Mouse (Mus musculus): ENCODE results near the gene Tbc1d24. TPM values are rescaled to one million over a fixed set of nuclear protein-coding genes. Genes with fewer than 3 reads are reported as not detected.
"Not testable (repeated sequence)": the region's sequence is repeated elsewhere in the genome, so short reads cannot be mapped to it uniquely, and the experiment has no call there.

Tbc1d24 gene
- polyA plus RNA-seq, 1 experiment from 2014 or later = 5.3 TPM

- no peak for DNase-seq (ENCODE audit: low spot score)
- Histone ChIP-seq H3K4me1 (no peaks in the 10 kb centered on the region), H3K27ac (replicated peaks) (no peak overlapping the region), H3K9me3 (replicated peaks) (no peaks in the 10 kb centered on the region), H3K4me3 (no peak overlapping the region), H3K27me3 (ENCODE audit: low read depth, poor library complexity, severe bottlenecking) (no peaks in the 10 kb centered on the region), H3K36me3 (no peaks in the 10 kb centered on the region)
- 91% methylated on average over 3 of the region's 3 CpGs for WGBS
Observed at GRCm38 (mm10) chr17:24131570-24131969, 73.8 kb downstream of the Tbc1d24 start.

DNA sequence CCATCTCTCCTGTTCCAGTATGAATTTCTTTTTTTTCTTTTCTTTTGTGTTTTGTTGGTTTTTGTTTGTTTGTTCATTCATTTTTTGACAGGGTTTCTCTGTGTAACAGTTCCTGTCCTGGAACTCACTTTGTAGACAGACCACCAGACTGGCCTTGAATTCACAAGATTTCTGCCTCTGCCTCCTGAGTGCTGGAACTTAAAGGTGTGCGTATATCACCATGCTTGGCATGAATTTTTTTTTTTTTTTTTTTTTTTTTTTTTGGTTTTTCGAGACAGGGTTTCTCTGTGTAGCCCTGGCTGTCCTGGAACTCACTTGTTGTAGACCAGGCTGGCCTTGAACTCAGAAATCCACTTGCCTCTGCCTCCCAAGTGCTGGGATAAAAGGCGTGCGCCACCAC is 76.1 kb downstream of the Tbc1d24 start:
- H3K9me3 ChIP-seq (replicated peaks); DNase-seq (ENCODE audit: low spot score); H3K27me3 ChIP-seq (ENCODE audit: low read depth, poor library complexity, severe bottlenecking); H3K4me1 ChIP-seq; H3K4me3 ChIP-seq; H3K36me3 ChIP-seq; H3K27ac ChIP-seq (replicated peaks): not testable (repeated sequence)
- WGBS = 88% methylated on average over 4 of the region's 4 CpGs

DNA sequence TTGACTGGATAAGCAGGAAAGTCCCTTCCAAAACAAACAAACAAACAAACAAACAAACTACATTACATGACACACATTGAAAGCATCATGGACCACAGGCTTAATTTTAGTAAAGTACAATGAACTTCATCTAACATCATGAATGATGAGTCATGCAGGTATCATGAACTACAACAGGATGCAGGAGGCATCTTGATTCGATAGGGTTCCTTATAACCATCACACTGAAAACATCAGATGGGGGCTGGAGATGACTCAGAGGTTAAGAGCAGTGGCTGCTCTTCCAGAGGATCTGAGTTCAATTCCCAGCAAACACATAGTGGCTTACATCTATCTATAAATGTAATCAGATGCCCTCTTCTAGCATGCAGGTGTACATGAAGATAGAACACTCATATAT is 77.8 kb downstream of the Tbc1d24 start:
- WGBS = 81% methylated on average over 1 of the region's 1 CpGs
- DNase-seq (ENCODE audit: low spot score) = no peak
- H3K4me1 ChIP-seq = no peaks in the 10 kb centered on the region
- no peak overlapping the region for H3K4me3 ChIP-seq
- H3K36me3 ChIP-seq = no peaks in the 10 kb centered on the region
- no peaks in the 10 kb centered on the region for H3K9me3 ChIP-seq (replicated peaks)
- H3K27ac ChIP-seq (replicated peaks) = no peak overlapping the region
- H3K27me3 ChIP-seq (ENCODE audit: low read depth, poor library complexity, severe bottlenecking) = no peaks in the 10 kb centered on the region

GRCm38 (mm10) chr17:24126801-24127200 is 78.6 kb downstream of the Tbc1d24 start:
- WGBS = 78% methylated on average over 3 of the region's 3 CpGs
- H3K4me3 ChIP-seq = no peak overlapping the region
- no peaks in the 10 kb centered on the region for H3K27me3 ChIP-seq (ENCODE audit: low read depth, poor library complexity, severe bottlenecking)
- no peak for DNase-seq (ENCODE audit: low spot score)
- H3K27ac ChIP-seq (replicated peaks) = no peak overlapping the region
- no peaks in the 10 kb centered on the region for H3K4me1 ChIP-seq
- no peaks in the 10 kb centered on the region for H3K9me3 ChIP-seq (replicated peaks)
- 0 out of 2 replicates have a peak, but pooled peaks cover 1% of the 10 kb centered on the region for H3K36me3 ChIP-seq

Small RNA genes within 50 kb of the gene (microRNA-seq; reads per million reads assigned to microRNA genes)
- 1.5 reads per million for gene Mir5134
- 1.2 reads per million for gene Mir6965

Other genes starting within 250 kb of the Tbc1d24 start
- not detected in 2 replicates for gene Prss30, start 225.0 kb downstream of the Tbc1d24 start, polyA plus RNA-seq (2016; fragmentation: Nextera tagmentation; extraction: Ambion mirVana)
- gene Prss22, start 207.5 kb downstream of the Tbc1d24 start, polyA plus RNA-seq (2016; fragmentation: Nextera tagmentation; extraction: Ambion mirVana) = 0.26 TPM in 2 replicates
- 0.10 TPM in 1 of 2 replicates, not detected in the other for gene Prss27, start 167.4 kb downstream of the Tbc1d24 start, polyA plus RNA-seq (2016; fragmentation: Nextera tagmentation; extraction: Ambion mirVana)
- gene Kctd5, start 132.1 kb downstream of the Tbc1d24 start, polyA plus RNA-seq (2016; fragmentation: Nextera tagmentation; extraction: Ambion mirVana) = 91.1 and 91.5 TPM in 2 replicates
- gene Pdpk1, start 54.6 kb downstream of the Tbc1d24 start, polyA plus RNA-seq (2016; fragmentation: Nextera tagmentation; extraction: Ambion mirVana) = 31.5 and 37.9 TPM in 2 replicates
- gene Amdhd2, start 41.8 kb downstream of the Tbc1d24 start, polyA plus RNA-seq (2016; fragmentation: Nextera tagmentation; extraction: Ambion mirVana) = 42.4 and 44.8 TPM in 2 replicates
- gene Atp6v0c, start 35.9 kb downstream of the Tbc1d24 start, polyA plus RNA-seq (2016; fragmentation: Nextera tagmentation; extraction: Ambion mirVana) = 467 and 491 TPM in 2 replicates
- 3.8 and 4.4 TPM in 2 replicates for gene Ntn3, start 4.0 kb upstream of the Tbc1d24 start, polyA plus RNA-seq (2016; fragmentation: Nextera tagmentation; extraction: Ambion mirVana)
- 22.4 and 22.9 TPM in 2 replicates for gene Tedc2, start 15.3 kb upstream of the Tbc1d24 start, polyA plus RNA-seq (2016; fragmentation: Nextera tagmentation; extraction: Ambion mirVana)
- 116 and 131 TPM in 2 replicates for gene Ccnf, start 45.9 kb upstream of the Tbc1d24 start, polyA plus RNA-seq (2016; fragmentation: Nextera tagmentation; extraction: Ambion mirVana)
- gene Abca17, start 145.5 kb upstream of the Tbc1d24 start, polyA plus RNA-seq (2016; fragmentation: Nextera tagmentation; extraction: Ambion mirVana) = 0.12 TPM in 1 of 2 replicates, not detected in the other
- 8.6 and 13.3 TPM in 2 replicates for gene Abca3, start 146.4 kb upstream of the Tbc1d24 start, polyA plus RNA-seq (2016; fragmentation: Nextera tagmentation; extraction: Ambion mirVana)
- 454 and 468 TPM in 2 replicates for gene Rnps1, start 209.0 kb upstream of the Tbc1d24 start, polyA plus RNA-seq (2016; fragmentation: Nextera tagmentation; extraction: Ambion mirVana)
- gene Eci1, start 221.1 kb upstream of the Tbc1d24 start, polyA plus RNA-seq (2016; fragmentation: Nextera tagmentation; extraction: Ambion mirVana) = 78.8 and 82.4 TPM in 2 replicates
- 2.7 and 3.4 TPM in 2 replicates for gene Dnase1l2, start 237.5 kb upstream of the Tbc1d24 start, polyA plus RNA-seq (2016; fragmentation: Nextera tagmentation; extraction: Ambion mirVana)

Data from midbrain, embryonic 10.5 days (tissue).